Mouse (Mus musculus) midbrain, embryonic 16.5 days (tissue): ENCODE measurements around the gene Slc38a3. TPM values are rescaled to one million over a fixed set of nuclear protein-coding genes. Genes with fewer than 3 reads are reported as not detected.
A peak's percentile ranks its signal among the peaks of the same experiment; 100 is the strongest.

ENCODE experiments used
- ATAC-seq: fragments of 200-750 bp; cut with Nextera tagmentation; 2 replicates; pipeline ENCODE4 v1.8.0; 2017; ENCODE audit warnings: moderate TSS enrichment
- H3K27ac ChIP-seq: fragments of 300-500 bp; sonication (generic); 2 replicates; pipeline ENCODE4 v1.5.1; 2014; ENCODE audit warnings: mild to moderate bottlenecking, low read length, mixed read lengths
- H3K27me3 ChIP-seq: fragments of 300-500 bp; sonication (generic); 2 replicates; pipeline ENCODE4 v1.6.1; 2014; ENCODE audit warnings: low read depth, low read length, mixed read lengths; ENCODE audit not compliant: control insufficient read depth, insufficient read depth
- H3K36me3 ChIP-seq: fragments of 300-500 bp; sonication (generic); 2 replicates; pipeline ENCODE4 v1.6.1; 2014; ENCODE audit warnings: mild to moderate bottlenecking, low read length, moderate library complexity, mixed read lengths; ENCODE audit not compliant: control insufficient read depth, insufficient read depth
- H3K4me1 ChIP-seq: fragments of 300-500 bp; sonication (generic); 2 replicates; pipeline ENCODE4 v1.6.1; 2014; ENCODE audit warnings: mild to moderate bottlenecking, low read length, mixed read lengths; ENCODE audit not compliant: control insufficient read depth, insufficient read depth
- H3K4me2 ChIP-seq: fragments of 300-500 bp; sonication (generic); 2 replicates; pipeline ENCODE4 v1.6.1; 2014; ENCODE audit warnings: mild to moderate bottlenecking, low read length, mixed read lengths
- H3K4me3 ChIP-seq: fragments of 300-500 bp; sonication (generic); 2 replicates; pipeline ENCODE4 v1.5.1; 2014; ENCODE audit warnings: low read depth, mild to moderate bottlenecking, low read length, moderate library complexity, mixed read lengths
- H3K9ac ChIP-seq: fragments of 300-500 bp; sonication (generic); 2 replicates; pipeline ENCODE4 v1.6.1; 2014; ENCODE audit warnings: low read depth, low read length, mixed read lengths
- H3K9me3 ChIP-seq: fragments of 300-500 bp; sonication (generic); replicated peaks from 2 replicates; pipeline ENCODE4 v1.6.1; 2014; ENCODE audit warnings: mild to moderate bottlenecking, low read length, mixed read lengths; ENCODE audit not compliant: control insufficient read depth, poor library complexity, severe bottlenecking
- WGBS: fragments of 180-500 bp; shearing (Covaris S2); extraction: QIAGEN DNeasy Blood & Tissue Kit; methylation state at CpG from one replicate; pipeline ENCODE4 v1.1.7; 2014; 5-methylcytosine and 5-hydroxymethylcytosine counted together
- polyA plus RNA-seq: library from polyadenylated mRNA; unstranded; fragments of >200 nt; fragmentation: Nextera tagmentation; extraction: Ambion mirVana; gene quantifications from 2 replicates; pipeline ENCODE4 v1.2.1, GENCODE M21; 2015

The Slc38a3 gene
- polyA plus RNA-seq, 1 experiment from 2014 or later: 34.0 TPM

DNA sequence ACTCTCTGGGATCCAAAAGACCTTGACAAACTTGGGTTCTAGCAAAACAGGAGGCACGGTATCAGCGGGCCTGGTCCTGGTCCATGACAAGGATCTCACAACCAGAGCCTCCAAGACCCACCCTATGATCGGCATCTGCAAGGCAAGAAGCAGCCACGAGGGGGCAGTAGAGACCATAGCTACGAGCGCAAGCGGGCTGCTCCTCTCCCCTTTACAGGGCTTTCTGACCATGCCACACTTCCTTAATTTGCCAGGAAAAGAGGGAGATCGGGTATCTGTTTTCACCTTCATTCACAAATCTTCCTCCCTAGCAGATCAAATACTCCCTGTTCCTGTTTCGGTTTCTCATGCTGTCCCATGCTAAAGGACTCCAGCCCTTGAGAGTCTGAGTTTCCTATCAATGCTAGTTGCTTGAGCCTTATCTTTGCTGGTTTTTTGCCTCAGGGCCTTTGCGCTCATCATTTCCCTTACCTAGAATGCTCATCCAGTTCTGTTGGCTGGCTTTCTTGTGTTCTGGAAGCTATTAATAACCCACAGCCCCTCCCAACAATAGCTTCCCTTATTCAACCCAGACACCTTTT, 67.2 kb downstream of the Slc38a3 start:
- H3K4me2 ChIP-seq: no peak overlapping the region
- peak overlapping the region; percentile 38; the same call in 1 of the 2 replicates for H3K27ac ChIP-seq
- 11% methylated on average over 10 of the region's 10 CpGs for WGBS

GRCm38 (mm10) chr9:107601275-107601674, 68.1 kb downstream of the Slc38a3 start:
- Histone ChIP-seq H3K4me2 (no peak overlapping the region), H3K27me3 (no peaks in the 10 kb centered on the region), H3K9ac (no peak overlapping the region), H3K36me3 (no peaks in the 10 kb centered on the region), H3K4me3 (no peak overlapping the region), H3K9me3 (no peaks in the 10 kb centered on the region), H3K4me1 (peaks cover 6% of the 10 kb centered on the region), H3K27ac (no peak overlapping the region)
- WGBS: 83% methylated on average over 11 of the region's 11 CpGs
- ATAC-seq: no peak

More for the DNA sequence above, 67.2 kb downstream of the Slc38a3 start:
- peak; percentile 49; the same call in 1 of the 2 replicates for ATAC-seq
- Histone ChIP-seq H3K4me1 (peaks cover 6% of the 10 kb centered on the region), H3K9me3 (no peaks in the 10 kb centered on the region), H3K36me3 (no peaks in the 10 kb centered on the region), H3K27me3 (no peaks in the 10 kb centered on the region), H3K4me3 (no peak overlapping the region), H3K9ac (0 out of 2 replicates have a peak overlapping the region, but pooled peaks have one; percentile 30)

GRCm38 (mm10) chr9:107600745-107601144, 68.6 kb downstream of the Slc38a3 start:
- Histone ChIP-seq H3K36me3 (no peaks in the 10 kb centered on the region), H3K4me1 (peaks cover 6% of the 10 kb centered on the region), H3K4me2 (no peak overlapping the region), H3K4me3 (no peak overlapping the region), H3K27ac (no peak overlapping the region), H3K27me3 (no peaks in the 10 kb centered on the region), H3K9ac (no peak overlapping the region), H3K9me3 (no peaks in the 10 kb centered on the region)
- ATAC-seq: no peak
- WGBS: 79% methylated on average over 12 of the region's 12 CpGs

Other genes with a start within 250 kb of the Slc38a3 start
- 45.2 and 47.2 TPM in 2 replicates for gene Tmem115, start 135.6 kb downstream of the Slc38a3 start, polyA plus RNA-seq
- 44.4 and 50.7 TPM in 2 replicates for gene Cyb561d2, start 127.3 kb downstream of the Slc38a3 start, polyA plus RNA-seq
- 76.2 and 82.2 TPM in 2 replicates for gene Nprl2, start 127.3 kb downstream of the Slc38a3 start, polyA plus RNA-seq
- 3.5 and 6.1 TPM in 2 replicates for gene Zmynd10, start 122.2 kb downstream of the Slc38a3 start, polyA plus RNA-seq
- 45.3 and 49.4 TPM in 2 replicates for gene Rassf1, start 118.0 kb downstream of the Slc38a3 start, polyA plus RNA-seq
- 123 and 127 TPM in 2 replicates for gene Tusc2, start 106.3 kb downstream of the Slc38a3 start, polyA plus RNA-seq
- 69.6 and 74.9 TPM in 2 replicates for gene Hyal2, start 101.6 kb downstream of the Slc38a3 start, polyA plus RNA-seq
- 7.2 TPM in 2 replicates for gene Hyal1, start 92.6 kb downstream of the Slc38a3 start, polyA plus RNA-seq
- 14.9 and 18.6 TPM in 2 replicates for gene Naa80, start 90.6 kb downstream of the Slc38a3 start, polyA plus RNA-seq
- 2.0 and 2.4 TPM in 2 replicates for gene Hyal3, start 88.7 kb downstream of the Slc38a3 start, polyA plus RNA-seq
- 14.6 and 15.4 TPM in 2 replicates for gene Ifrd2, start 81.9 kb downstream of the Slc38a3 start, polyA plus RNA-seq
- gene Sema3b, start 60.3 kb downstream of the Slc38a3 start, polyA plus RNA-seq: 3.7 and 3.9 TPM in 2 replicates
- 278 and 281 TPM in 2 replicates for gene Gnai2, start 34.2 kb downstream of the Slc38a3 start, polyA plus RNA-seq
- 1.6 and 2.2 TPM in 2 replicates for gene Gnat1, start 10.2 kb upstream of the Slc38a3 start, polyA plus RNA-seq
- 16.6 and 19.2 TPM in 2 replicates for gene Sema3f, start 40.9 kb upstream of the Slc38a3 start, polyA plus RNA-seq
- 239 and 270 TPM in 2 replicates for gene Rbm5, start 101.5 kb upstream of the Slc38a3 start, polyA plus RNA-seq
- 95.5 and 113 TPM in 2 replicates for gene Rbm6, start 203.7 kb upstream of the Slc38a3 start, polyA plus RNA-seq
- 23.3 and 23.4 TPM in 2 replicates for gene Mon1a, start 218.6 kb upstream of the Slc38a3 start, polyA plus RNA-seq
- gene Mst1r, start 237.3 kb upstream of the Slc38a3 start, polyA plus RNA-seq: 1.4 and 2.6 TPM in 2 replicates